Mouse (Mus musculus) embryonic facial prominence, embryonic 10.5 days (tissue): ENCODE results near the gene Erf. TPM values are rescaled to one million over a fixed set of nuclear protein-coding genes. Genes with fewer than 3 reads are reported as not detected.

Experiments used
- DNase-seq: peaks from one replicate; pipeline ENCODE4 v3.0.0-alpha.2; 2017; ENCODE audit warnings: low spot score
- H3K27ac ChIP-seq: fragments of 300-500 bp; sonication (generic); replicated peaks from 2 replicates; pipeline ENCODE4 v1.5.1; 2016; ENCODE audit warnings: mild to moderate bottlenecking
- H3K27me3 ChIP-seq: fragments of 300-500 bp; sonication (generic); replicated peaks from 2 replicates; pipeline ENCODE4 v1.6.1; 2016; ENCODE audit warnings: low read depth, mild to moderate bottlenecking; ENCODE audit not compliant: poor library complexity, severe bottlenecking
- H3K36me3 ChIP-seq: fragments of 300-500 bp; sonication (generic); replicated peaks from 2 replicates; pipeline ENCODE4 v1.6.1; 2016; ENCODE audit warnings: mild to moderate bottlenecking, moderate library complexity
- H3K4me1 ChIP-seq: fragments of 300-500 bp; sonication (generic); 2 replicates; pipeline ENCODE4 v1.6.1; 2016
- H3K4me3 ChIP-seq: fragments of 300-500 bp; sonication (generic); 2 replicates; pipeline ENCODE4 v1.5.1; 2016; ENCODE audit warnings: mild to moderate bottlenecking, moderate library complexity
- H3K9me3 ChIP-seq: fragments of 300-500 bp; sonication (generic); 2 replicates; pipeline ENCODE4 v1.6.1; 2016; ENCODE audit warnings: mild to moderate bottlenecking
- WGBS: fragments of 180-500 bp; shearing (Covaris S2); methylation state at CpG from one replicate; pipeline ENCODE4 v1.1.7; 2016; 5-methylcytosine and 5-hydroxymethylcytosine counted together
- polyA plus RNA-seq: library from polyadenylated mRNA; unstranded; fragments of >200 nt; fragmentation: Nextera tagmentation; extraction: Ambion mirVana; gene quantifications from 2 replicates; pipeline ENCODE4 v1.2.1, GENCODE M21; 2016

Erf gene
- polyA plus RNA-seq, 1 experiment from 2014 or later, result 10.9 TPM

DNA sequence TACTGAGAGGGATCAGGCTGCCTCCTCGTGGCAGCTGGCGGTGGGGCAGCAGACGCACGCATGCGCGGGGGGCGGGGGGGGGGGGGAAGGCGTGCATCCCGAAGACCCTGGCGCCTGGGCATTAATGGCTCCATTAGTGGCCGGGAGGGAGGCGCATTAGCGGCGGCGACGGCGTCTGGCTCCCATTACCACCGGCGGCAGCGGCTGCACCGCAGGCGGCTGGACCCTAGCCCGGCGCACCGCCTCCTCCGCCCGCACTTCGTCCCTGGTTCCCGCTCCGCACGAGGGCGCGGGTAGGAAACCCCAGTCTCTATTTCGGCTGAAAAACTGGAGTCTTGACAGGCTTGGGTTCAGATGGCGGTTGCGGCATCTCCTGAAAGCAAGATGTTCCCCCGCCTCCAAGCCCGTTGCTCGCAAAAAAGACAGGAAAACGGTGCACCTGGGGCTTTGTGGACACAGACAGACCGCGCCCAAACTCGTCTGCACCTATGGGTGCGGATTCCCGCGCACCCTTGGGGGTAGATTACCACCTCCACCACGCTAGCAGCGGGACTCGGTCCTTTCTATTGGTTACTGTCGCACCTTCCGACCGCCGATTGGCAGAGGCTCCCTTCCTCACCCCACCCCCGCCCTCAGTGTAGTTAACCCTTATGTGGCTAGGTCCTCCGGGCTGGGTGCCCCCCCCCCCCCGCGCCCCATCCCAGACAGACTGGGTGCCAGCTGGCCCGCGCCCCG lies 27.9 kb upstream of the Erf start:
- peak overlapping the region; percentile 72 for H3K4me3 ChIP-seq
- under 1% methylated on average over 59 of the region's 60 CpGs for WGBS
- H3K4me1 ChIP-seq, result peaks cover 82% of the 10 kb centered on the region
- H3K27ac ChIP-seq, result peak overlapping the region; percentile 98
- H3K9me3 ChIP-seq, result no peaks in the 10 kb centered on the region
- DNase-seq, result peak; percentile 92
- no peaks in the 10 kb centered on the region for H3K27me3 ChIP-seq
- H3K36me3 ChIP-seq, result peaks cover 5% of the 10 kb centered on the region; the same call in 1 of the 2 replicates

DNA sequence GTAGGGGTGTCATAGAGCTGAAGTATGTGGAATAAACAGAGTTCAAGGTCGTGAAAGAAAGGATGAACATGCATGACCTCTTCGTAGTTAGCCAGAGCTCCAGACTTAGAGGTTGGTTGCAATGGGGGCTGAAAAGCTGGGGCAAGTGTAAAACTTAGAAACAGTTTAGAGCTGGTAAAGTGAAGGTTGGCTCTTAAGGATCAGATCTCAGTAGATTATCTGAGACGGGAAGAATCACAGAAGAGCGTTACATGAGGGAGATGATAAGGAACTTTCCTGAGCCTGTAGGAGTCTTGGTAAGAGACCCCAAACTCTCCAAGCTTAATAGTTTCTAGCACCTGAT lies 27.4 kb upstream of the Erf start:
- 16% methylated on average over 4 of the region's 4 CpGs for WGBS
- Histone ChIP-seq H3K27me3 (no peaks in the 10 kb centered on the region), H3K27ac (peak overlapping the region; percentile 98), H3K36me3 (peaks cover 11% of the 10 kb centered on the region), H3K9me3 (no peaks in the 10 kb centered on the region), H3K4me3 (peak overlapping the region; percentile 72), H3K4me1 (peaks cover 80% of the 10 kb centered on the region)
- no peak for DNase-seq

DNA sequence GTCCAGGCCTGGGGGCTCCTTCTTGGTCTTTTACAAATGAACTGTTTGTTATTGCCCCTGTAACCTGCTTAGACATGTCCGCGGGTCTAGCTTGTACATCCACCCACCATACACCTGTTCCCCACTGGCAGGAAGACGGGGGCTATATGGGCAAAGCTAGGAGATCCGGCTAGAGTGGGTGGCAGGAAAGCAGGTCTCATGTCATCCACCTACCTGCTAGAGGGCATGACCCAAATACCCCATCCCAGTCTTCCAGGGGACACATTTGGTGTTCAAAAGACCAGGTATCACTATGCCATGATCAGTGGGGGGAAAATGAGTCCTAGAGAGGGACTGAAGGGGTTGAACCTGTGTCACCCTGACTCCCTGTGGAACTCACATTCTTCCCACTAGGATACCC lies 26.8 kb upstream of the Erf start:
- Histone ChIP-seq H3K9me3 (no peaks in the 10 kb centered on the region), H3K4me1 (peaks cover 74% of the 10 kb centered on the region), H3K27me3 (no peaks in the 10 kb centered on the region), H3K36me3 (peaks cover 16% of the 10 kb centered on the region), H3K27ac (peak overlapping the region; percentile 98), H3K4me3 (peak overlapping the region; percentile 72)
- no peak for DNase-seq
- WGBS, result 87% methylated on average over 4 of the region's 4 CpGs

DNA sequence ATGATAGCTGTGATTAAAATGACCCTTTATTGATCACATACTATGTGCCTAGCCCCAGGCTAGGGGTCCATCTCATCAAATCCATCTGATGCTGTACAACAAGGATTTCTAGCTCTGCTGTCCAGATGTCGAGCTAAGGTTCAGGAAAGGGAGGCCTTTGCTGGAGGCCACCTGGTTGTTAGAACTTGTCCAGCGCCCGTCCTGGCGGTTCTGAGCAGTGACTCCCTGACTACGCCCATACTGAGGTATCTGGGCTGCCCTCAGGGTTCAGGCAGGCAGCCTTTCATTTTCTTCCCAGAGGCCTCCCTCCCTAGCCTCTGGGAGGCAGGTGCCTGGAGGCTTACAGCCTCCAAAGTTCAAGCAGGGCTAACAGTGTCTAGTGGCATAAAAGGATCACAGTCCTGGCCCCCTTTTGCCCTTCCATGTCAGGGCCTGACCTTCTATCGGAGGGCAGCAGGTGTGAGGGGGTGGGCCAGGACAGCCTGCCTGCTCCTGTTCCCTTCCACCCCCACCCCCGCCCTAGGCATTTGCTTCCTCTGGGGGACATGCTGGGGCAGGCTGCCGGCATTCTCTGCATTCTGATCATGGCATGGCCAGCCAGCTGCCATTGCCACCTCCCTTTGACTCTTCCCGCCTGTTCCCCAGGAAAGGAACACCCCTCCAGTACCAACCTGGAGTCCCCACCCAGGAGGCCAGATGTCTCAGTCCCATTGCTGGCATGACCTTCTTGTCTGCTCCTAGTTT lies 25.2 kb upstream of the Erf start:
- peaks cover 67% of the 10 kb centered on the region for H3K4me1 ChIP-seq

DNA sequence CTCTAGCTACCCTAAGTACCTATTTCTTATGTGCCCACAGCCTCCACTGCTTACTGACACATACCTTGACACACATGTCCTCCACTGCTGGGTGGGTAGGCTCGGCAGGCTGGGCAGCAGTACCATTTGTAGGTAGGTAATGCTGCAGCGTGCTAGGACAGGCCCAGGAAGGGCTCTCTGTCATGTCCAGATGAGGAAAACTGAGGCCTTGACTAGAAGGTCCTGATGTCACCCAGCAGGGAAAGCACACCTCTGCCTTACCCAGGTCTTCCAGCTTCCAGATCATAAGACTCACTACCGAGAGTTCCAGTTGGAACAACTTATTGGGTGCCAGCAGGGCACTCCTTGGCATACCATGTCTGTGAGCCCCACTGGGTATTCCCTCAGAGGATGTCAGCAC lies 24.4 kb upstream of the Erf start:
- 85% methylated on average over 3 of the region's 3 CpGs for WGBS
- Histone ChIP-seq H3K9me3 (no peaks in the 10 kb centered on the region), H3K27me3 (no peaks in the 10 kb centered on the region), H3K27ac (peak overlapping the region; percentile 8; the same call in 1 of the 2 replicates), H3K36me3 (peaks cover 32% of the 10 kb centered on the region), H3K4me3 (no peak overlapping the region), H3K4me1 (peaks cover 67% of the 10 kb centered on the region)
- no peak for DNase-seq

More for the DNA sequence above, 25.2 kb upstream of the Erf start:
- H3K4me3 ChIP-seq, result peak overlapping the region; percentile 21
- H3K27ac ChIP-seq, result peak overlapping the region; percentile 73
- peak; percentile 62 for DNase-seq
- H3K36me3 ChIP-seq, result peaks cover 32% of the 10 kb centered on the region
- no peaks in the 10 kb centered on the region for H3K27me3 ChIP-seq
- H3K9me3 ChIP-seq, result no peaks in the 10 kb centered on the region
- 45% methylated on average over 9 of the region's 9 CpGs for WGBS

DNA sequence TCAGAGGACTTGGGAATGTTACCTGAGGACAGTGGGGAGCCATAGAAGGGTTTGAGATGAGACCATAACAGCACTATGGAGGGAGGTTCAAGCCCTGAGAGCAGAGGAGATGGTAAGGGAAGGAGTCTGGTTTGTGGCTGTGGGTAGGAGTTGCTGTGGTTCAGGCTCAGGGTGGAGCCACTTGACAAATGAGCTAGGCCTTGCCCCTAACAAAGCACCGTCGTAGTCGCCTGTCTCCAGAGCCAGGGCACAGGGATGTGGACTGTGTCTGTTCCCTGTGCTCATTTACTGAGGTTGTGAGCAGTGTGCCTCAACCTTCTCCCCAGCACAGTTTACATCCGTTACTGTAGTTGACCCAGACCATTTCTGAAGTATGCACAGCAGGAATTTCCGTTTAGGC lies 24.0 kb upstream of the Erf start:
- Histone ChIP-seq H3K36me3 (peaks cover 32% of the 10 kb centered on the region), H3K27me3 (no peaks in the 10 kb centered on the region), H3K9me3 (no peaks in the 10 kb centered on the region), H3K4me3 (no peak overlapping the region), H3K4me1 (peaks cover 67% of the 10 kb centered on the region), H3K27ac (peak overlapping the region; percentile 8; the same call in 1 of the 2 replicates)
- no peak for DNase-seq
- WGBS, result 76% methylated on average over 5 of the region's 5 CpGs

DNA sequence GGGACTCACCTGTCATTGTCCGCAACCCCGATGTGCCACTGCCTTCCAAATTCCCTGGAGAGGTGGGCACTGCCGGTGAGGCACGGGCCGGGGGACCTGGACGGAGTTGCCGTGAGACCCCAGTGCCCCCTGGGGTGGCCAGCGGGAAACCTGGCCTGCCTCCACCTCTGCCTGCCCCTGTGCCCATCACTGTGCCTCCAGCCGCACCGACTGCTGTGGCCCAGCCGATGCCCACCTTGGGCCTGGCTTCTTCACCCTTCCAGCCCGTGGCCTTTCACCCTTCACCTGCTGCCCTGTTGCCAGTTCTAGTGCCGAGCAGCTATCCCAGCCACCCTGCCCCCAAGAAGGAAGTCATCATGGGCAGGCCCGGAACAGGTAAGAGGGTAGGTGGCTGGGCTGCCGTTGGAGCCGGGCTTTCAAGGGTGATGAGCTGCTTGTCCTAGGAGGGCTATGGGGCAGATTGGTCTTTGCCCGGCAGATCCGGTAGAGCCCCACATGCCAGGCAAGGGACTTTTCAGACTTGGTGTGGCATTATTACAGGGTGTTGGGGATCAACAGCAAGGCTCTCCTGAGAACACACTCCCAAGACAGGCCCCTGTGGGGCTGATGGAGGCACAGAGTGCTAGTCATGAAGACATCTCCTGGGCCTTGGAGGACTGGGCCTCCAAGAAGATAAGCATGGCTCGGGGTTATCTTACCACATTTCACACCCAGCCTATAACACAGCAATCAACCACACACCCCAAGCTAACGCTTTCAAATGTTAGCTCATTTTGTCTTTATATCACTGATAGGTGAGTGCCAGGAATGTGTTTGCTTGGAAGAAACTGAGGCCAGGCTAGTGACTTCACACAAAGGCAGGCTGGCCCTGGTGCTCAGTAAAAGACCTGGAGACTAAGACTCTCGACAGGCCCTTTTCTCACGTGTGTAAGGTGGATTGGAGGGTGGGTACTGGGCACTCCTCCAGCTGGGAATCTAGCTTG lies 23.0 kb upstream of the Erf start:
- H3K36me3 ChIP-seq, result peaks cover 32% of the 10 kb centered on the region
- H3K27ac ChIP-seq, result no peak overlapping the region
- no peak overlapping the region; the same call in 1 of the 2 replicates for H3K4me3 ChIP-seq
- no peak for DNase-seq
- 91% methylated on average over 22 of the region's 22 CpGs for WGBS
- H3K27me3 ChIP-seq, result no peaks in the 10 kb centered on the region
- H3K4me1 ChIP-seq, result peaks cover 71% of the 10 kb centered on the region
- H3K9me3 ChIP-seq, result no peaks in the 10 kb centered on the region

- no peak for DNase-seq
- WGBS, result 90% methylated on average over 38 of the region's 38 CpGs
- Histone ChIP-seq H3K4me1 (peaks cover 68% of the 10 kb centered on the region), H3K36me3 (peaks cover 32% of the 10 kb centered on the region), H3K27ac (no peak overlapping the region), H3K27me3 (no peaks in the 10 kb centered on the region), H3K4me3 (no peak overlapping the region; the same call in 1 of the 2 replicates), H3K9me3 (no peaks in the 10 kb centered on the region)
Measured at GRCm38 (mm10) chr7:25272445-25273258, 22.1 kb upstream of the Erf start.

- peaks cover 64% of the 10 kb centered on the region for H3K4me1 ChIP-seq
- 88% methylated on average over 30 of the region's 30 CpGs for WGBS
- H3K36me3 ChIP-seq, result peaks cover 32% of the 10 kb centered on the region
- no peaks in the 10 kb centered on the region for H3K9me3 ChIP-seq
- H3K27me3 ChIP-seq, result no peaks in the 10 kb centered on the region
- no peak for DNase-seq
- no peak overlapping the region for H3K4me3 ChIP-seq
- H3K27ac ChIP-seq, result peak overlapping the region; percentile 11; the same call in 1 of the 2 replicates
Measured at GRCm38 (mm10) chr7:25271651-25272444, 21.3 kb upstream of the Erf start.

DNA sequence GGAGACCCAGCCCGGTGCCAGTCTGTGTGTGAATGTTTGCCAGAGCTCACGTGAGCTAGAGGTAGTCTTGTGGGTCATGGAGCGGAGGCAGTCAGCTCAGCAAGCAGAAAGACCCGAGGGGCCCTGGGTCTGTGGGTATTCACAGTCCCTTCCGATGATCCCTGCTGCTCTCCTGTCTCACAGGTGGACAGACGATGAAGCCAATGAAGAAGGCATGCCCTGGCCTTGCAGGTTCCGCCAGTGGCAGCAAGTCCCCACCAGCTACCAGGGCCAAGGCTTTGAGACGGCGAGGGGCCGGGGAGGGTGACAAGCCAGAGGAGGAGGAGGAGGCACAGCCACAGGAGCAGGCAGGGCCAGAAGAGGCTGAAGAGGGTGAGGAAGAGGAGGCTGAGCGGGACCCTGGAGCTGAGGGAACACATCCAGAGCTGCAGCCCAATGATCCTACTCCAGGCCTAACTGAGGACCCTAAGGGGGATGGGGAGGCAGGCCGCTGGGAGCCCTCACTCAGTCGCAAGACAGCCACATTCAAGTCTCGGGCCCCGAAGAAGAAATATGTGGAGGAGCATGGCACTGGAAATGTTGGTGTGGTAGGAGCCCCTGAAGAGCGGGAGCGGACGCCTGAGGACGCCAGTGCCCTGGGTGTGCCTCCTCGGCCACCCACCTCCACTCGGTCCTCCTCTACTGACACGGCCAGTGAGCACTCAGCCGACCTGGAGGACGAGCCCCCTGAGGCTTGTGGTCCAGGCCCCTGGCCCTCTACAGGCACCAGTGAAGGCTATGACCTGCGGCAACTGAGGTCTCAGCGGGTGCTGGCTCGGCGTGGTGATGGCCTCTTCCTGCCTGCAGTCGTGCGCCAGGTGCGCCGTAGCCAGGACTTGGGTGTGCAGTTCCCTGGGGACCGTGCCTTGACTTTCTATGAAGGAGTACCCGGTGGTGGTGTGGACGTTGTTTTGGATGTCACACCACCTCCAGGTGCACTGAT lies 20.4 kb upstream of the Erf start:
- WGBS, result 89% methylated on average over 35 of the region's 35 CpGs
- no peaks in the 10 kb centered on the region for H3K9me3 ChIP-seq
- H3K36me3 ChIP-seq, result peaks cover 32% of the 10 kb centered on the region
- no peaks in the 10 kb centered on the region for H3K27me3 ChIP-seq
- H3K4me1 ChIP-seq, result peaks cover 60% of the 10 kb centered on the region
- no peak for DNase-seq
- 0 out of 2 replicates have a peak overlapping the region, but pooled peaks have one; percentile 31 for H3K27ac ChIP-seq
- H3K4me3 ChIP-seq, result 0 out of 2 replicates have a peak overlapping the region, but pooled peaks have one; percentile 89
